Mouse (Mus musculus) ES-E14 (cell line): ENCODE measurements around the gene Nceh1. TPM values are rescaled to one million over a fixed set of nuclear protein-coding genes. Genes with fewer than 3 reads are reported as not detected.

Source experiments
- DNase-seq: peaks from one replicate; pipeline ENCODE4 v3.0.0-alpha.2; 2013; ENCODE audit warnings: low read depth, low spot score
- H3K27ac ChIP-seq: 2 replicates; pipeline ENCODE4 v1.5.1; 2012; ENCODE audit warnings: low read depth, mild to moderate bottlenecking, low read length, moderate library complexity, mixed read lengths; ENCODE audit not compliant: poor library complexity, insufficient read depth, severe bottlenecking
- H3K36me3 ChIP-seq: 2 replicates; pipeline ENCODE4 v1.6.1; 2012; ENCODE audit warnings: mild to moderate bottlenecking, low read length, moderate library complexity, mixed read lengths; ENCODE audit not compliant: control insufficient read depth, poor library complexity, insufficient read depth, severe bottlenecking
- H3K4me1 ChIP-seq, 2 experiments: fragments of 150-350 bp in 1 of 2; sonication (generic) in 1 of 2; 2 replicates each; pipeline ENCODE4 v1.6.1; 2012; ENCODE audit warnings: low read length in 2 of 2, mild to moderate bottlenecking in 1 of 2, mixed read lengths in 1 of 2; ENCODE audit not compliant: control insufficient read depth in 2 of 2, insufficient read depth in 2 of 2, poor library complexity in 1 of 2
- H3K4me3 ChIP-seq, 2 experiments: fragments of 150-350 bp in 1 of 2; sonication (generic) in 1 of 2; 2 replicates each; pipeline ENCODE4 v1.5.1; 2012; ENCODE audit warnings: low read length in 2 of 2, low read depth in 1 of 2, mild to moderate bottlenecking in 1 of 2, mixed read lengths in 1 of 2; ENCODE audit not compliant: insufficient read depth in 1 of 2, poor library complexity in 1 of 2, severe bottlenecking in 1 of 2
- H3K9ac ChIP-seq: 2 replicates; pipeline ENCODE4 v1.6.1; 2012; ENCODE audit warnings: low read depth, mild to moderate bottlenecking, low read length, mixed read lengths; ENCODE audit not compliant: poor library complexity, insufficient read depth, severe bottlenecking
- H3K9me3 ChIP-seq: fragments of 150-350 bp; sonication (generic); 2 replicates; pipeline ENCODE4 v1.6.1; 2012; ENCODE audit warnings: low read depth, mild to moderate bottlenecking, low read length; ENCODE audit not compliant: control insufficient read depth, insufficient read depth
- CHD2 ChIP-seq: IDR thresholded peaks from 2 replicates; pipeline ENCODE4 v1.6.1; 2014; ENCODE audit warnings: mild to moderate bottlenecking, low read depth, low read length, inconsistent platforms
- HCFC1 ChIP-seq: IDR thresholded peaks from 2 replicates; pipeline ENCODE4 v1.6.1; 2012; ENCODE audit warnings: low read length, inconsistent platforms, borderline replicate concordance; ENCODE audit not compliant: insufficient read depth
- MAFK ChIP-seq: IDR thresholded peaks from 2 replicates; pipeline ENCODE4 v1.6.1; 2014; ENCODE audit warnings: mild to moderate bottlenecking, low read depth, low read length, inconsistent platforms; ENCODE audit not compliant: insufficient read depth
- ZC3H11A ChIP-seq: IDR thresholded peaks from 2 replicates; pipeline ENCODE4 v1.6.1; 2012; ENCODE audit warnings: low read depth, mild to moderate bottlenecking, inconsistent platforms, low read length, borderline replicate concordance
- ZNF384 ChIP-seq: IDR thresholded peaks from 2 replicates; pipeline ENCODE4 v1.6.1; 2012; ENCODE audit warnings: low read depth, low read length, inconsistent platforms
- in situ Hi-C, 2 experiments: fragments of 600-800 bp; cut with MboI; formaldehyde crosslinking; loops; one replicate each; pipeline ENCODE4 v1.15.1; 2025; ENCODE audit warnings: low sequenced_read_pairs in 2 of 2, inconsistent platforms in 1 of 2; ENCODE audit not compliant: unreplicated experiment in 2 of 2
- total RNA-seq: library from RNA; depleted of rRNA; stranded (reverse); fragments of 300-350 nt; gene quantifications from 2 replicates; pipeline ENCODE4 v1.2.3, GENCODE M21; 2012

Gene Nceh1
- total RNA-seq, 1 experiment: 17.3 TPM

DNA sequence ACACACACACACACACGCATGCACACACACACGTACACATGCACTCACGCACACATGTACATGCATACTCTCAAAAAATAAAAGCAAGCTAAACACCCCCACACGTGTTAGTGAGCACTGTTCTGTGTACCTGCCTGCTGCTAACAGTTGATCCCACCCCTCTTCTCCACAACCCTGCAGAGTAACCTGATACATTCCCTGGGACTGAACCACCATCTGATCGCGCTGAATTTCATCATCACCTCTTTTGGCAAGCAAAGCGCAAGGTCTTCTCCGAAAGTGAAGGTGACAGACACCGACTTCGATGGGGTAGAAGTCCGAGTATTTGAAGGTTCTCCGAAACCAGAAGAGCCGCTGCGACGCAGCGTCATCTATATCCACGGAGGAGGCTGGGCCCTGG, 39.7 kb downstream of the Nceh1 start:
- Histone ChIP-seq H3K36me3 (no peaks in the 10 kb centered on the region), H3K9ac (no peak overlapping the region), H3K9me3 (no peaks in the 10 kb centered on the region), H3K4me1 (peaks cover 3 to 7% of the 10 kb centered on the region in 2 experiments; a peak in 3 of 4 replicates), H3K27ac (no peak overlapping the region), H3K4me3 (no peak overlapping the region)
- no peak for DNase-seq
- in situ Hi-C loops: no loop called here
- TF ChIP-seq MAFK: no peak

DNA sequence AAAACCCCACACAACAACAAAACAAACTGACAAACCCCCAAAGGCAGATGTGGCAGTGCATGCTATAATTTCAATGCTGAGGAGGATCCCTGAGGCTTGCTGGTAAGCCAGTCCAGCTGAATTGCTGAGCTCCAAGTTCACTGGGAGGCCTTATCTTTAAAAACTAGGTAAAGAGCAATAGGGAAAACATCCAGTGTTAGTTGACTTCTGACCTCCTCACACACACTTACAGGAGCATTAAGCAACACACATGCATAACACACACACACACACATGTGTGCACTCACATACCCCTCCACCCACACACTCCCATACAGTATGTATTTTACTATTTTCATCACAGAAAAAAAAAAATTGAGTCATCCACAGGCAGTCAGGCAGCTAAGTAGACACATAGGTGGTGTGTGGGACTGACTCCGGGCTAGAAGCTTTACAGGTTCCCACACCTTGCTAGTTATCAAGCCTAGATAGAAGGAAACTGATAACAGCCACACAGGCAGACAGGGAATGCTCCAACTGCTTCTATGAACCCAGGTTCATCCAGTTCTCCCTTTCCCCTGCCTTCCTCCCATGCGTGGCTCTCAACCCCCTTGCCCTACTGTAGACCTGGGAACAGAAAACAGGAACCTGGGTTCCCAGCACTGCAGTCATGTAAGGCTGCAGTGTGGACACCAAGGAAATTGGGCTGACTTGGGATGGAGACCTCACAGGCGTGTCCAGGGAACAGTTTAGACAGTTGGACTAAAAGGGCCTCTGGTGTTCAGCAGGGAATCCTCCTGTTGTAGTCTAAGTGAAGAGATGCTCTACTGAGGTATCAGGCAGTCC, 45.1 kb downstream of the Nceh1 start:
- no peak for DNase-seq
- Histone ChIP-seq H3K27ac (no peak overlapping the region), H3K4me3 (no peak overlapping the region), H3K4me1 (no peaks in the 10 kb centered on the region; a peak in 1 of 4 replicates), H3K9ac (no peak overlapping the region), H3K36me3 (no peaks in the 10 kb centered on the region), H3K9me3 (no peaks in the 10 kb centered on the region)
- in situ Hi-C loops: no loop called here
- TF ChIP-seq CHD2 (no peak), HCFC1 (no peak), MAFK (no peak), ZNF384 (no peak), ZC3H11A (no peak)

DNA sequence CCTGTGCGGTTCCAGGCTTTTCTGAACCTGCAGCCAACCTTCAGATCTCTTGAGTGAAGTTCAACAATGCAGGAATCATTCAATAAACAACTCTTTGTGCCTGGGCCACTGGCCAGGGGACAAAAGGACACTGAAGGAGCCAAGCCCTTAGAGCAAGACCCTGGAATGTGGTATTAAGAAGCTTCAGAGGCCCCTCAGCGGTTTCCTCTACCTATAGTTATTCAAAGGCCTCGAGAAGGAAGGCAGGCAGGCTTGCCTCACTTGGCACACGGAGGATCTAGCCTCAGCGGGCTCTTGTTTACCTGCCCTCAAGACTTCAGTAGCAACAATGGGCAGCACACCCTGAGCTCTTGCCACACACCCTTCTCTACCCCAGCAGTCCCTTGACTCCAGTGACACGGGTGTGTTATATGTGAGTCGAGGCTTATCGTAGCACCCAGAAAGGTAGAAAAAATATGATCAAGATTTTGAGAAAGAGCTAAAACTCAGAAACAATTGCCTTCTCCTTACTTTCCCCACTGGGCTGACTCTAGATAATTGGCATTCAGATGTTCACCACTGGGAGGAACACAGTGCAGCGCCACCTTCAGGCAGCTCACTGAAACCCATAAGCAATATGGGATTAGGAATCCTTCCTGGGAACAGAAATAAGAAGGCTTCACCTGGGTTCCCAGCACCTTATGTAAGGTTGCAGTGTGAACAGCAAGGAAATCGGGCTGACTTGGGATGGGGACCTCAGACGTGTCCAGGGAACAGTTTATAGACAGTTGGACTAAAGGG, 46.0 kb downstream of the Nceh1 start:
- Histone ChIP-seq H3K36me3 (no peaks in the 10 kb centered on the region), H3K4me1 (no peaks in the 10 kb centered on the region), H3K9ac (no peak overlapping the region), H3K9me3 (no peaks in the 10 kb centered on the region), H3K27ac (no peak overlapping the region), H3K4me3 (no peak overlapping the region)
- TF ChIP-seq ZNF384: no peak
- TF ChIP-seq CHD2: no peak
- in situ Hi-C loops: no loop called here
- DNase-seq: no peak

DNA sequence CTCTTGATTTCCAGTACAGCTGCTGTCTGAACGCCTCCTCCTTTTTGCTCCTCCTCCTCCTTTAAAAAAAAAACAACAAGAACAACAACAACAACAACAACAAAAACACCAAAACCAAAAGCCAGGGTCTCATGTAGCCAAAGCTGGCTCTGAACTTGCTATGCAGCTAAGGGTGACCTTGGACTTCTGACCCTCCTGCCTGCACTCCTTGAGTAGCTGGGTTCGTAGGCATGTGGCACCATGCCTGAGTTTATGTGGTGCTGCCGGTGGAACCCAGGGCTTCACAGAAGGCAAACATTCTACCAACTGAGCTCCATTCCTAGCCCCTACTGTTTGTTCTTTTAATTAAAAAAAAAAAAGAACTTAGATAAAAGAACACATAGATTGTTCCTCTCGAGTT, 50.6 kb downstream of the Nceh1 start:
- H3K9me3 ChIP-seq: no peaks in the 10 kb centered on the region
- H3K9ac ChIP-seq: no peak overlapping the region
- no peak overlapping the region for H3K4me3 ChIP-seq
- in situ Hi-C loops: no loop called here
- TF ChIP-seq ZC3H11A: no peak
- TF ChIP-seq HCFC1: no peak
- TF ChIP-seq ZNF384: no peak
- no peak for TF ChIP-seq CHD2
- no peaks in the 10 kb centered on the region for H3K36me3 ChIP-seq
- 0 out of 4 replicates have a peak, but pooled peaks cover 0 to 3% of the 10 kb centered on the region in 2 experiments for H3K4me1 ChIP-seq
- no peak for DNase-seq
- H3K27ac ChIP-seq: no peak overlapping the region
